Mouse (Mus musculus) adrenal gland (tissue): Measurements from ENCODE around the gene Tango2.

ENCODE experiments used
- intact Hi-C: fragments of 180-260 bp; cut with DNase I; formaldehyde crosslinking; loops from one replicate; pipeline ENCODE4 v1.15.1; 2025

Tango2 gene

DNA sequence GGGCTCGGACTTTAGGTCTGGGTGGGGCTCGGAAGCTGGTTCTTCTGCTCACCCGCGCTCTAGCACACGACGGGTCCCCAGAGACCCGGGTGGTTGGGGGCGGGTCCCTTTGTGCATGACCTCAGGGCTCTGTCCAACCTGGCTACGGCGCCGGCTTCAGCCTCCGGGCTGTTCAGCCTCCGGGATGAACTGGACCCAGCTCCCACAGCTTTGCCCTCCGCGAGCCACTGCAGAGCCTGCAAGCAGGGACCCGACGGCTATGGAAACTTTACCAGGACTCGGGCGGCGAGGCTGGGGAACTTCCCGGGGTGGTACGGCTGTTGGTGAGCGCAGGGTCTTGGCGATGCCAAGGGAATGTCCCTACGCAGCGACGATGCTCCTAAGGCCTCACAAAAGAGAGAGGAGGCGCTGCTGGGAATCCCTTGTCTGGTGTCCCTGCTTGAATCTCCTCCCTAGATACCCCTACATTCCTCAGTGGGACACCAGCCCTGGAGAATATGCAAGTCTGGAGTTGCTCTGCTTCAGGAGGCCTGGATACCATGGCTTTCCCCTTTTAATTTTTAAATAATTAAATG lies 785 bp upstream of the Tango2 start:
- intact Hi-C loops, result loop anchor here (5.0 kb wide), 1 partner anchor 269 kb away; no protein-coding TSS in a partner anchor

GRCm38 (mm10) chr16:18345243-18345642 lies 2.7 kb downstream of the Tango2 start:
- intact Hi-C loops, result loop anchor here (5.0 kb wide), 1 partner anchor 272 kb away; no protein-coding TSS in a partner anchor

DNA sequence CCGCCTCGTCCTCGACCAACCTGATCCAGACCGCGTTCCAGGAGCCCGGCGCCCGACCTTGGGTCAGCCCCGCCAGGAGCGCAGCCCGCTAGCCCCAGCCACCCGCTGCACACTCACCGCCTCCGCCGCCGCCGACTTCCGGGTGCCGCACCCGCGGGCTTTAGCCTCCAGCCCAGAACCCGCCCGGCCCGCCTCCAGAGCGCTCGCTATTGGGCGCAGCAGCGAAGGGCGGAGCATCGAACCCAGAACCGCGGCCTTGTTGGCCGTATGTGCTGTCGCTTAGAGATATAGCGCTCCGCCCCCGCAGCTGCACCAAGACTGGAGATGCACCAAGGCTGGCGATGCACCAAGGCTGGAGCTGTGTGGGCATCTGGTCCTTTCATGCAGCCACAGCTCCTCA lies 4.1 kb downstream of the Tango2 start:
- intact Hi-C loops, result no loop called here

DNA sequence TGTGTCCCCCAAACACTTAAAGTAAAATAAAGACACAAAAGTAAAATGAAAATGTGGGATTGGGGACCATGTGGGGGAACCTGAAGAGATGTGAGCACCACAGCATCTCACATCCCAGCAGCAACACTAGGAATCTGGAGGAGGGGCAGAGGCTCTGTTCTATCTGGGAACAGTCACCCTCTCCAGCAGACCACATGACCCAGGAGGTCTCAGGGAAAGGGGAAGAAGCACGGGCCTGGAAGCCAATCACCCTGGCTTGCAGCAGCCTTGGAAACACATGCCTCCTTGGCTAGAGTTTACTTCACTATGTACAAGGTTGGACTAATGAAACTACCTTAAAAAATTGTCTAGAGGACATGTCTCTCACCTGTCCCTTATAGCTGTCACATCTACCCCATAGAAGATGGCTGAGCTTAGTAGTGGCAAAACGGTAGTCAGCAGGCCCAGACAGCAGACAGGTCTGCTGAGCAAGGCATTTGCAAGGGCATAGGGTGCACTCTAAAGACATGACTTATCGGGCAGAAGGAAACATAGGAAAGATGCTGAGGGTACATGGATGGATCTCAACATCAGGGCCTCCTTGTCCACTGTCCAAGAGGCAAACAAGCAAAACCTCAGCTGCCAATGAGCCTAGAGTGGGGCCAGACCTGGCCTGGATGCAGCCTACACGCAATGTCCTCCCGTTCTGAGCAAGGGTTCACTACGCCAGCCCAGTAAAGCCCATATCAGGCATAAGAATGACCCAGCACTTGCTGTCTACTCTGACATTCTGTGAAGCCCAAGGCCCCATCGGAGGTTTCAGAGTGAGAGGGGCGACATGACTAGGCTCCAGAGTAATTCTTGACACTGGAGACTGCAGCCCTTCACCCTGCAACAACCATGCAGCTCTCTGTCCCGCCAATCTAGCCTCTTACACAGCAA lies 5.0 kb downstream of the Tango2 start:
- intact Hi-C loops, result no loop called here

DNA sequence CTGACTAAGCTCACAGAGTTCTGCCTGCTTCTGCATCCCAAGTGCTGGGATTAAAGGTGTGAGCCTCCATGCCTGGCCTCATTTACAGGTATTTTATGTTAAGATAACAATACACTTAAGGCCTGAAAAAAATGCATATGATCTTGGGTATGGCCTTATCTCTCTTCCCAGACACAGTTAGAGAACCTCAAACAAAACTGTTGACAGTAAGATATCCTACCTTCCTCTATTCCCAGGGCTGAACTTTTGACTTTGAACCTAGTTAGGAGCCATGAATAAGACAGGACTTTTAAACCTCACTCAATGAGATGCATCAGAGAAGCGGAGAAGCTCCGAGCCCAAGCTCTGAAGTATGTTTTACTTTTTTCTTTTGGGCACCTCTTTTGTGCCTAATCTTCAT lies 5.8 kb downstream of the Tango2 start:
- intact Hi-C loops, result no loop called here

GRCm38 (mm10) chr16:18341605-18342004 lies 6.3 kb downstream of the Tango2 start:
- intact Hi-C loops, result no loop called here

GRCm38 (mm10) chr16:18339866-18340265 lies 8.0 kb downstream of the Tango2 start:
- intact Hi-C loops, result no loop called here

DNA sequence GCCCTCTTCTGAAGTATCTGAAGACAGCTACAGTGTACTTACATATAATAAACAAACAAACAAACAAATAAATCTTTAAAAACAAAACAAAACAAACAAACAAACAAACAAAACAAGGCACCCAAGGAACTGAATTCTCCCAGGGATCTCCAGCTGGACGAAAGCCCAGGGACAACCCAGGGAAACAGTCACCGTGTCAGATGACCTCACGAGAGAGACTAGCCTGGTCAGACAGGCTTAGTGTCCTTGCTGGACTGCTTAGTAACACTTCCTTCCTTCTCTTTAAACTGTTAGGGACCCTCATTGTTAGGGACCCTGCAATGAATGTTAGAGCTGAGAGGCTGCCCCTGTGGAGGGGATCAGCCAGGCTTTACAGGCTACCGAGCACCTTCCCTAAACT lies 10.6 kb downstream of the Tango2 start:
- intact Hi-C loops, result no loop called here

- intact Hi-C loops, result no loop called here
Observed at GRCm38 (mm10) chr16:18335981-18336380, 11.9 kb downstream of the Tango2 start.

DNA sequence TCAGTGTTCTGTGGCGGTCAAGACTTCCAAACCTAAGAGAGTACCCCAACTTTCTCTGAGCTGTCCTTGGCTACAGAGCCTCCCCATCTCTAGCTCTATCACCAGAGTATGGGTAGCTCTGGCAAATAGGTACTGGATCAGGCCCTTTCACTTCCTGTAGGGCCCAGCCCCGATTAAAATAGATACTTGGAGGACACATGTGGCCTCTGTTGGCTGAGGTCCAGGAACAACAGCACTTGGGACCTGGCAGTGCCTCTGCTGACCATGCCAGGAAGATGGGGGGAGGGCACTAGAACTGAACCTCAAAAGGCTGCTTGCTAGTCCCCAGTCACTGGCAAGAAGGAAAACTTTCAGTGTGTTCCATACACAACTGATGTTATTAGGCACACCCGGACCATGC lies 13.9 kb downstream of the Tango2 start:
- intact Hi-C loops, result no loop called here

GRCm38 (mm10) chr16:18328524-18328923 lies 19.4 kb downstream of the Tango2 start:
- intact Hi-C loops, result no loop called here

- intact Hi-C loops, result no loop called here
Observed at GRCm38 (mm10) chr16:18327936-18328335, 20.0 kb downstream of the Tango2 start.

GRCm38 (mm10) chr16:18325741-18326140 lies 22.2 kb downstream of the Tango2 start:
- intact Hi-C loops, result no loop called here

DNA sequence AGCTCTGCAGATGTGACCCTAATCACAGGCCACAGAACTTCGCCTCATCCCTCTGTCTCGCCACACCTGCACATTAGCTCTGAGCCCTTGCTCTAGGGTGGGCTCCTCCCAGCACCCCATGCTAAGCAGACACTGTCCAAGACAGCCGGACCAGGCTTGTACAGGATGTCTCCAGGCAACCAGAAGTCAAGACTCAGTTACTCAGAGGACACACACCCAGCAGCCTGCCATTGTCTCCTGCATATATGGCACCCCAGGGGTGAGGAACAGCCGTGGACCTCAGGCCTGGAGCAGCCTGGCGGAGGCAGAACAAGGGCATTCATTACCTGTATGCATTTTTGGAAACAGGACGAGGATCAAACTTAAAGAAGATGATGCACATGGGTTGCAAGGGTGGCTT lies 23.9 kb downstream of the Tango2 start:
- intact Hi-C loops, result no loop called here

GRCm38 (mm10) chr16:18323460-18323859 lies 24.4 kb downstream of the Tango2 start:
- intact Hi-C loops, result no loop called here

DNA sequence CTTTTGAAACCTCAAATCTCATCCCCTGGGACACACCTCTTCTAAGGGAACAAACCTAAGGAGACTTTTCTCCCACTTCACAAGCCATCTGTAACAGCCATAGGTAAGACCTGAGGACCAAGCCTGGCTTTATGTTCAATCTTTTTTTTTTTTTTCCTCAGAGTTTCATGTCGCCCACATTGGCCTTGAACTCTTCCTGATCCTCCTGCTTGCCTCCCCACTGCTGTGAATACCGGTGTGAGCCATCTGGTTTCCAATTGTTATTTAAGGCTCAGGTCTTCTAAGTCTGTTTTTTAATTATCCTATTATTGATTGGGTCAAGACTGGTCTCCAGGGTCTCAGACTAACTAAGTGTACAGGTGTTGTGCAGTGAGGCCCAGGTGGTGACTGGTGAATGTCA lies 26.5 kb downstream of the Tango2 start:
- intact Hi-C loops, result no loop called here

DNA sequence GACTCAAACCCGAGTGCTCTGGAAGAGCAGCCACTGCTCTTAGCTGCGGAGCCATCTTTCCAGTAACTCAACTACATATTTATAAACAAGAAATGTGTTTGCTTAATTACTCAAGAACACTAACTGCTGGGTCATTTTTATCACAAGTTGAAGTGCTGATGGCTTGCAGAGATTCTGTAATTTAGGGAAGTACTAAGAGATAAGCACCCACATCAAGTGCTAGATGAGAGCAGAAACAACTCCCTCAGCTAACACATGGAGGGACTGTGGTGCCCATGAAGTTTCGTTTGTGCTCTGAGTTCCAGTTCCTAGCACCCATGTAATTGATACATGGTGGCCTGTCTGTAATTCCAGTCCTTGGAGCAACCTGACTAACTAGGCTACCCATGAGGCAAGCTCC lies 28.9 kb downstream of the Tango2 start:
- intact Hi-C loops, result no loop called here

DNA sequence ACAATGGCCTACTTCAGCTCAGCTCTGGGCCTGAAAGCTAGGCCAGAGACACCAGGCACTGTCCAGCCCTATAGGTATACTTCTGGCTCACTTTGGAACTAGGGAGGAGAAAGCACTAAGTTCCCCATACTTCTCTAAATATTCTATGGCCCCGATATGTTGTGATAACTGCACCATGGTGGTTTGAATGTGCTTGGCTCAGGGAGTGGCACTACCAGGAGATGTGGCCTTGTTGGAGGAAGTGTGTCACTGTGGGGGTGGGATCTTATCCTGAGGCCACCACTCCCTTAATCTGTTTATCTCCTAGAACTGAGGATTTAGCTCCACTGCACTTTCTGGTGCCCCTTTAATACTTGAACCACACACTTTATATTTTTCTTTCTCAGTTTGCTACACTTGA lies 39.7 kb downstream of the Tango2 start:
- intact Hi-C loops, result no loop called here

- intact Hi-C loops, result loop anchor here (5.0 kb wide), 1 partner anchor 37 kb away; no protein-coding TSS in a partner anchor
Observed at GRCm38 (mm10) chr16:18289614-18290013, 58.3 kb downstream of the Tango2 start.

- intact Hi-C loops, result loop anchor here (5.0 kb wide), 1 partner anchor 37 kb away; no protein-coding TSS in a partner anchor
Observed at GRCm38 (mm10) chr16:18289067-18289588, 58.8 kb downstream of the Tango2 start, which contains the start of gene Dgcr8. Dgcr8 (minus strand) TSS chr16:18289246.

GRCm38 (mm10) chr16:18288581-18289061 lies 59.3 kb downstream of the Tango2 start:
- intact Hi-C loops, result loop anchor here (5.0 kb wide), 1 partner anchor 36 kb away; no protein-coding TSS in a partner anchor

DNA sequence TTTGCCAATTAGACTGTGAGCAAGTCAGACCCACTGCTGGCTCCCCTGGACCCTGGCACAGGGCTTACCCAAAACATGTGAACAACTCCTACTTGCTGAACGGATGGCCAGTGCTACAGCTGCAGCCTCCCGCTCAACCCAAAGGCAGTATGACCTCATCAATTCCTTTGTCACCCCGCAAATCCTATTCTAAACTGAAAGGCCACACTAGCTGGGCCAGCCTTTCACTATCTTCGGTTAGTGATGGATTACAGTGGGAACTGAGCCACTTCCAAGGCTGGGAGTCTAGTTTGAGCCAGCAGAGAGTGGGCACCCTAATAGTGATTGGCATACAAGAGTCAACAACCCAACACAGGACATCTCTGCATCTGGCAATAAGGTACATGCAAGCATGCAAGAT lies 59.7 kb downstream of the Tango2 start:
- intact Hi-C loops, result loop anchor here (5.0 kb wide), 1 partner anchor 36 kb away; no protein-coding TSS in a partner anchor
